Mouse (Mus musculus): ENCODE data around the gene Mta2.

GRCm38 (mm10) chr19:8998546-8998945 lies 56.9 kb downstream of the Mta2 start:
- TF ChIP-seq POLR2A (IDR thresholded peaks at IDR 0.05; ENCODE audit: low read depth, low read length) (no peak), CTCF (IDR thresholded peaks at IDR 0.05; ENCODE audit: borderline replicate concordance, insufficient read depth, low read length) (no peak)
